Mouse (Mus musculus): ENCODE measurements around the gene Cdkl4.
"Not testable (repeated sequence)": the region's sequence is repeated elsewhere in the genome, so short reads cannot be mapped to it uniquely, and the experiment has no call there.

GRCm38 (mm10) chr17:80531351-80531750, 46.3 kb downstream of the Cdkl4 start:
- not testable (repeated sequence) for TF ChIP-seq CTCF (IDR thresholded peaks at IDR 0.05; ENCODE audit: borderline replicate concordance, insufficient read depth, low read length); POLR2A (IDR thresholded peaks at IDR 0.05; ENCODE audit: low read depth, low read length)

All from embryonic fibroblast, embryonic 13.5 days (primary cell).